ENCODE assay signal across 8 mouse cellular contexts in genomic region chr7:90442518-90443080, GRCm38 (mm10). TPM values are rescaled to one million over a fixed set of nuclear protein-coding genes. Genes with fewer than 3 reads are reported as not detected.
DNase-seq lines count a peak whose midpoint lies in the region; ATAC-seq and TF ChIP-seq lines count a peak whose summit lies in the region.

Gene Crebzf, plus strand, starts transcription at chr7:90442729.

- H3K9me3 ChIP-seq in embryonic facial prominence, embryonic 14.5 days (ENCODE audit: control insufficient read depth, low read length) = no peaks in the 10 kb centered on the region
- no peaks in the 10 kb centered on the region for H3K9me3 ChIP-seq in limb, embryonic 13.5 days
- H3K9me3 ChIP-seq in midbrain, embryonic 16.5 days (replicated peaks; ENCODE audit: control insufficient read depth, low read length, poor library complexity, severe bottlenecking) = no peaks in the 10 kb centered on the region

- H3K27me3 ChIP-seq in embryonic facial prominence, embryonic 14.5 days (replicated peaks; ENCODE audit: control insufficient read depth, insufficient read depth, low read length) = no peaks in the 10 kb centered on the region
- H3K27me3 ChIP-seq in heart, adult 2 months (ENCODE audit: control insufficient read depth, insufficient read depth, low read length) = no peaks in the 10 kb centered on the region
- H3K27me3 ChIP-seq in limb, embryonic 13.5 days = no peaks in the 10 kb centered on the region
- no peaks in the 10 kb centered on the region for H3K27me3 ChIP-seq in midbrain, embryonic 16.5 days (ENCODE audit: control insufficient read depth, insufficient read depth, low read depth, low read length)

- H3K79me2 ChIP-seq in heart, adult 2 months (replicated peaks; ENCODE audit: control insufficient read depth, insufficient read depth, low read length) = peaks cover 6% of the 10 kb centered on the region; the same call in 1 of the 2 replicates

- H3K27ac ChIP-seq in embryonic facial prominence, embryonic 14.5 days (replicated peaks; ENCODE audit: low read depth, low read length) = peak within 1 kb of the TSS; percentile 99
- H3K27ac ChIP-seq in heart, adult 2 months = peak within 1 kb of the TSS; percentile 91
- peak within 1 kb of the TSS; percentile 97 for H3K27ac ChIP-seq in limb, embryonic 13.5 days
- peak within 1 kb of the TSS; percentile 99 for H3K27ac ChIP-seq in midbrain, embryonic 16.5 days (ENCODE audit: low read length)

- 0 out of 2 replicates have a peak, but pooled peaks have one; percentile 55 for TF ChIP-seq EP300 in heart, adult 2 months (IDR thresholded peaks at IDR 0.05; ENCODE audit: insufficient read depth, low read depth, low read length)

- WGBS in embryonic facial prominence, embryonic 14.5 days = under 1% methylated on average over 27 of the region's 54 CpGs
- under 1% methylated on average over 54 of the region's 54 CpGs for WGBS in heart, adult 2 months
- under 1% methylated on average over 41 of the region's 54 CpGs for WGBS in limb, embryonic 13.5 days
- 0% methylated on average over 44 of the region's 54 CpGs for WGBS in midbrain, embryonic 16.5 days

- intact Hi-C loops in heart, adult 2 months (cut with DNase I) = no loop called here

- H3K4me1 ChIP-seq in embryonic facial prominence, embryonic 14.5 days (ENCODE audit: control insufficient read depth, insufficient read depth, low read length) = no peaks in the 10 kb centered on the region
- peaks cover 3% of the 10 kb centered on the region for H3K4me1 ChIP-seq in heart, adult 2 months (ENCODE audit: control insufficient read depth, insufficient read depth, low read length)
- H3K4me1 ChIP-seq in limb, embryonic 13.5 days = peaks cover 6% of the 10 kb centered on the region; the same call in 1 of the 2 replicates
- peaks cover 12% of the 10 kb centered on the region for H3K4me1 ChIP-seq in midbrain, embryonic 16.5 days (ENCODE audit: control insufficient read depth, insufficient read depth, low read length)

- TF ChIP-seq CTCF in heart, adult 2 months (IDR thresholded peaks at IDR 0.05) = no peak

- H3K9ac ChIP-seq in embryonic facial prominence, embryonic 14.5 days (ENCODE audit: low read depth, low read length) = peak within 1 kb of the TSS; percentile 100
- H3K9ac ChIP-seq in heart, adult 2 months (ENCODE audit: low read depth, low read length) = peak within 1 kb of the TSS; percentile 98
- peak within 1 kb of the TSS; percentile 99 for H3K9ac ChIP-seq in limb, embryonic 13.5 days
- peak within 1 kb of the TSS; percentile 99 for H3K9ac ChIP-seq in midbrain, embryonic 16.5 days (ENCODE audit: low read depth, low read length)

- peak; percentile 97 for ATAC-seq in embryonic facial prominence, embryonic 14.5 days (ENCODE audit: low read depth)
- peak; percentile 97 for ATAC-seq in limb, embryonic 13.5 days (ENCODE audit: low FRiP score, low read depth)
- peak; percentile 97 for ATAC-seq in midbrain, embryonic 16.5 days

- H3K4me3 ChIP-seq in embryonic facial prominence, embryonic 14.5 days (ENCODE audit: low read depth, low read length) = peak within 1 kb of the TSS; percentile 79
- H3K4me3 ChIP-seq in heart, adult 2 months = peak within 1 kb of the TSS; percentile 91
- H3K4me3 ChIP-seq in limb, embryonic 13.5 days = peak within 1 kb of the TSS; percentile 99
- H3K4me3 ChIP-seq in midbrain, embryonic 16.5 days (ENCODE audit: low read depth, low read length) = peak within 1 kb of the TSS; percentile 99

- peak within 1 kb of the TSS; percentile 98 for H3K4me2 ChIP-seq in embryonic facial prominence, embryonic 14.5 days (ENCODE audit: low read depth, low read length)
- H3K4me2 ChIP-seq in limb, embryonic 13.5 days (replicated peaks) = peak within 1 kb of the TSS; percentile 96
- peak within 1 kb of the TSS; percentile 83 for H3K4me2 ChIP-seq in midbrain, embryonic 16.5 days (ENCODE audit: low read length)

- peak; percentile 98 for DNase-seq in 3T3-L1 (ENCODE audit: low read depth, low spot score)
- DNase-seq in adrenal gland, postnatal 4 days (ENCODE audit: low spot score in 2 of 2) = peak; percentile 84 to 95
- peak; percentile 99 for DNase-seq in embryonic facial prominence, embryonic 14.5 days (ENCODE audit: low spot score)
- peak; percentile 95 to 98 for DNase-seq in heart, adult 2 months
- peak; percentile 97 to 98 for DNase-seq in kidney, adult 8-10 months
- DNase-seq in spleen, postnatal 10 days (ENCODE audit: low spot score in 2 of 2) = peak; percentile 92 to 97

- H3K36me3 ChIP-seq in embryonic facial prominence, embryonic 14.5 days (ENCODE audit: control insufficient read depth, insufficient read depth, low read length) = peaks cover 6% of the 10 kb centered on the region
- peaks cover 14% of the 10 kb centered on the region for H3K36me3 ChIP-seq in heart, adult 2 months (ENCODE audit: control insufficient read depth, insufficient read depth, low read length)
- peaks cover 5% of the 10 kb centered on the region for H3K36me3 ChIP-seq in limb, embryonic 13.5 days
- no peaks in the 10 kb centered on the region for H3K36me3 ChIP-seq in midbrain, embryonic 16.5 days (ENCODE audit: control insufficient read depth, insufficient read depth, low read length)

- TF ChIP-seq POLR2A in heart, adult 2 months (IDR thresholded peaks at IDR 0.05; ENCODE audit: insufficient read depth, low read depth, low read length) = peak; percentile 82

RNA-seq across cellular contexts. Expression of gene Crebzf, which starts in this region (rescaled TPM):
- total RNA-seq in adrenal gland, postnatal 4 days (2021) = 10 to 100 TPM; 82.8 to 90.3 TPM
- 44.9 and 51.9 TPM in 2 replicates for polyA plus RNA-seq in embryonic facial prominence, embryonic 14.5 days (2014; fragmentation: Nextera tagmentation; extraction: Ambion mirVana)
- 10 to 100 TPM; 18.0 to 20.4 TPM for total RNA-seq in heart, adult 2 months (2021)
- polyA plus RNA-seq in heart, adult 2 months (2012; rRNA removed) = 12.3 and 17.5 TPM in 2 replicates
- 35.3 and 37.2 TPM in 2 replicates for polyA plus RNA-seq in limb, embryonic 13.5 days (2015; fragmentation: Nextera tagmentation; extraction: Ambion mirVana)
- 27.8 and 36.1 TPM in 2 replicates for polyA plus RNA-seq in midbrain, embryonic 16.5 days (2015; fragmentation: Nextera tagmentation; extraction: Ambion mirVana)

Comparison
In these comparisons a context has a peak if more than half of its experiments do, and no peak if none do; other contexts are left out.
1. Peak in every context shown above with its lines: DNase-seq, ATAC-seq, H3K4me3 ChIP-seq and H3K27ac ChIP-seq.